Mouse (Mus musculus): ENCODE measurements around the gene Serpinf1.
"Not testable (repeated sequence)": the region's sequence is repeated elsewhere in the genome, so short reads cannot be mapped to it uniquely, and the experiment has no call there.

The Serpinf1 gene

DNA sequence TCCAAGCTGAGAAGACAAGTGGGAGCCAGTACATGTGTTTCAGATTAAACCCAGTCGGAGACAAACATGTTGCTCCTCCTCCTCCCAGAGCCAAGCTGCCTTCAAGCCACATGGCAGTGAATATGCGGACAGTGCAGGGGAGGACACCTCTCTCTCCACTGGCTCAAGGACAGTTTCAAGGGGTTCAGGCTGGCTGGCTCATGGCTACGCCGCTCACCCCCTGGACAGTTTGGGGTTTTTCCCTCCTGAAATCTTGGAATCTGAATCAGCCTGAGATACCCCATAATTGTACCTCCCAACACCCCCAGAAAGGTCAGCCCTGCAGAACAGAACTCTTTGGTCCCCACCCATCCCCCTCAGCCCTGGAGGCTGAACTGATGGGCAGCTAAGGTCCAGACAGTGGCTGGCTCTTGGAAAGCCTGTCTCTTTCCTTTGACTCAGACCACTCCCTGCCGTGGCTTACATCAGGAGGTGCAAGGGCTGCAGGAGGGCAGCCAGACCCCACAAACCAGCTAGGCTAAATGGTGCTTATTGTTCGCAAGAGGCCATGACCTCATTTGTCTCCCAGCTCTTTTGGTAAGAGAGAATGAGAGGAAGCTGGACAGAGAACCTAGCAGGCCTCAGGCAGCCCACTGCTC is 1.0 kb downstream of the Serpinf1 start:
- no peak for DNase-seq (ENCODE audit: low read depth)

DNA sequence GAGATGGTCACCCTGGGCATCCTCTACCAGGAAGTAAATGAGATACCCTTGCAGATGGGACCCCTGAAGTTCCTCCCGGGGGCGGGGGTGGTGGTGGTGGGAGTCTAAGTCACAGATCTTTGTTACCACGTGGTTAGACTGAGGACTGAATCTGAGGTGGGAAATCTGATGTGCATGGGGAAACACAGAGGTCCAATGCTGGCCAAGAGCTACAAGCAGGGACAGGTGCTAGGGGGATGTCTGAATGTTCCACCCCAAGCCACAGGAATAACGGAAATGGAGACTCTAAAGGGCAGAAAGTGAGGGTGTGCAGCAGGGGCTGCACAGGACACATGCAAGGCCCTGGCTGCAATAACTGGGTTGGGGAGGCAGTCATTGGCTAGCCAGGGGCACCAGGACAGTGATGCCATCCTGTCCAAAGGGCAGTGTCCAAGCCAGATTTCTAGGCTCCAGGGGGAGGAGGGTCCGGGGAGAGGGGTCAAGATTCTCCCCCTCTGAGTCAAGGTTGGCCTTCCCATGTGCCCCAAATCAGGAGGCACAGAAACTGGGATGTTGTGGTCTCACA is 1.6 kb downstream of the Serpinf1 start:
- no peak for DNase-seq (ENCODE audit: low read depth)

DNA sequence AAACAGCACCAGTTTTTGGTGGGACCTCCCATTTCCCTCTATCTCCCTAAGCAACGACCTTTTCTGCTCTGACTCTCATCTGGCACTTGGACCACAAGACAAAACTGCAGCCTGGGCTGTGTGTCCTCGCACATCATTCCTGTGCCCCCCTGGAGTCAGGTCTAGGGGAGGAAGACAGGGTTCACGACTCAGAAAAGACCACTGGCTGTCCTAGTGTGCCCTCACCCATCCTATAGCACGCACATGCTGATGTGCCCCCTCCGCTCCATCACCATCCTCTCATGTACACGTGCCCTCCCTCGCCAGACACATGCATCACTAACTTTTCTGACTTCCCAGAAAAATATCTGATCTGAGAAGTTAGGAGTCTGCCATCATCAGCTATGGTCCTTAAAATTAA is 2.5 kb downstream of the Serpinf1 start:
- DNase-seq (ENCODE audit: low read depth), result no peak

DNA sequence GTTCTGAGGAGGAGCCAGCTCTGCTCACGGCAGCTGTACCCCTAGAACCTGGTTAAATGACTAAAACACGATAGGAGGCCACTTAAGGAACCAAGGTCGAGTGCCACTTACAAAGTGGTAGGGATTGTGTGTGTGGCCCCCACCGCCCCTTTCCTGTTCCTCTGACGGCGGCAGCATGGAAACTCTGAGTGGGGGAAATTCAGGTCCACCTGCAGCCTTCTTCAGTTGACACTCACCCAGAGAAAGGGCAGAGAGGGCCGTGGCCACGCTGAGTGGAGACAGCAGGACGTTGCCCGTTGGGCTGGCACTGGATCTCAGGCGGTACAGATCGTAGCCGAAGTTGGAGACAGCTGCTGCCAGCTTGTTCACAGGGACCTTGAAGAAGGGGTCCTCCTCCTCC is 6.5 kb downstream of the Serpinf1 start:
- no peak for DNase-seq (ENCODE audit: low read depth)

DNA sequence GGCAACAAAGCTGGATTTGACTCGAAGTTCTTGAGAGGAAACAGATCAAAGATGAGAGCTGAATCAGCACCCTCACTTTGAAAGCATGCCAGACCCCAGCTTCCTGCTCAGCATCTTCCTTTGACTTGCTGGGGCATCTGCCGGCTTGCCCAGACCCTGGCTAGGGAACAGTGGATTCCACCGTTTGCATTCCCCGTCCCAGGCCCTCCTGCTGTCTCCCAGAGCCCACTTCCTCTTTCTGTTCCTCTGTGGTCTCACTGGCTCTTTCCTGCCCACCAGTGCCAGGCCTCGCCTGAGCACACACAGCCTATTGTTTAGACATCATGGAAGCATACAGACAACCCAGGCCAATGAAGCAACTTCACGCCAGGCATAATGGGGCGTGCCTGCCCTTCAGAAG is 7.4 kb downstream of the Serpinf1 start:
- no peak for DNase-seq (ENCODE audit: low read depth)

DNA sequence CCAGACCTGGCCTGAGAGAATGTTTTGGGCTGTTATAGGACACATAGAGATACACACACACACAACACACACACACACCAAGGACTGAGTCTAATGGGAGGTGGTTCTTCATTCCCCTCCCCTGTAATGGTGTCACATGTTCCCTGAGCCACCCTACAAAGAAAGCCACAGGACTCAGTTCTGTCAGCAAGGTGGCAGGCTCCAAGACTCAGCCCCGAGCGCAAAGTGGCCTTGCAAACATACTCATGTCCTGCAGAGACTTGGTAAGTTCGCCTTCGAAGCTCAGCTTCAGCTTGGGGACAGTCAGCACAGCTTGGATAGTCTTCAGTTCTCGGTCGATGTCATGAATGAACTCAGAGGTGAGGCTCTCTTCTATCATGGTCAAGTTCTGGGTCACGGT is 11.9 kb downstream of the Serpinf1 start:
- DNase-seq (ENCODE audit: low read depth), result no peak

DNA sequence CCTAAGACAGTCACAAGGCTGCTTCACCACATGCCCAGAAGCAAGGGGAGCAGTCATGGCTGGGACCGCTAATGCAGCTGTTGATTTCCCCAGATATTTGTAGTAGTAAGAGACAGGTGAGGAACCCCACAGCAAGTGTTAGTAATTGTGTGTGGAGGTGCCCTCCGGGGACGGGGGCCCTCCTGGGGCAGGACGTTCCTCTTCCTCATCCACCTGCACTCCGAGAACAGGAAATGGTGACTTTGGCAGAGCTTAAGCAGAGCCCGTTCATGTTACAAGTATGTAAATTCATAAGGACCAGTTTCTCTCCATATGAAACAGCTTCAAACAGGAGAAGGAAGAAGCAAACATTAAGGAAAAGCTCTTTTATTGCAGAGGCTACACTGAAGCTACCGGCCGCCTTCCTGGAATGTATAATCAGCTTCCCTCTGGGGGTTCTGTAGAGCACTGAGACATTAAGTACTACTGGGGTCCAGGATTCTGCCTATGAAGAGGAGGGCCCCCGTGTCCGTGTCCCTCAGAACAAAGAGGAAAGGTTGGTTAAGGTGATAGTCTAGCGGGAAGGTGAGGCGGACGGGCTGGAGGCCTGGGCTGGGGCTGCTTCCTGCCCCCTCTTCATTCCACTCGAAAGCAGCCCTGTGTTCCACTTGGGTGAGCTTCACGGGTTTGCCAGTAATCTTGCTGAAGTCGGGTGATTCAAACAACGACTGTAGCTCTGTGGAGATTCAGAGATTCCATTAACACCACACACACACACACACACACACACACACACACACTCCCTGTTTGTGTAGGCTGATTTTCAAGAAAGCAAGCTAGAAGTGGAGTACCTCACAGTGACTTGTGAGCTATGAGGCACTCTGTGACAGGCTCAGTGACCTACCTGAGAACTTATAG is 12.6 kb downstream of the Serpinf1 start:
- DNase-seq (ENCODE audit: low read depth), result no peak

DNA sequence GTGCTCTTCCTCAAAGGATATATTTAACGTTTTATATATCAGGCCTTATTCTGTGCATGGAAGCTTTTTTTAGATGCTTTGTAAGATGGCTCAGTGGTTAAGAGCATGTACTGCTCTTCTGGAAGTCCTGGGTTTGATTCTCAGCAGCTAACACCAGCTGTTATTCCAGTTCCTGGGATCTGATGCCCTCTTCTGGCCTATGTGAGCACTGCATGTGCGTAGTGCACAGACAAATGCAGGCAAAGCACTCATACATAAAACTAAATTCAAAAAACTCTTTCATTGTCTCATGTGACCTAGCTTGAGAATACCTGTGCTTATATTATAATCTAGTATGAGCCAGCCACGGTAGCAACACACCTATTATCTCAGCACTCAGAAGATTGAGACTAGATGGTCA is 15.6 kb downstream of the Serpinf1 start:
- DNase-seq (ENCODE audit: low read depth), result peak; percentile 41

DNA sequence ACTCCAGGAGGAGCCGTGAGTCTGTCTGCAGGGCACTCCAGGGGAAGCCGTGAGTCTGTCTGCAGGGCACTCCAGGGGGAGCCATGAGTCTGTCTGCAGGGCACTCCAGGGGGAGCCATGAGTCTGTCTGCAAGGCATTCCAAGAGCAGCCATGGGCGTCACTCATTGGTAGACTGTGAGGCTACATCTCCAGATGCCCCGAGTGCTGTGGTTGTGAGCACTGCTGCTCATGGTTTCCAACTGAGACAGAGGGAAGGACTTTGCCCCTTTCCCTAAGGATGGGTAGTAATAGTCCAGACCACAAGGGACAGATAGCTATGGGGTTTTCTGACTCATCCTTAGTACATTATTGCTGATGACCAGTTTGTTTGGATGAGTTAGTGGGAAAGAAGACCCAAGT is 16.4 kb downstream of the Serpinf1 start:
- DNase-seq (ENCODE audit: low read depth), result no peak

DNA sequence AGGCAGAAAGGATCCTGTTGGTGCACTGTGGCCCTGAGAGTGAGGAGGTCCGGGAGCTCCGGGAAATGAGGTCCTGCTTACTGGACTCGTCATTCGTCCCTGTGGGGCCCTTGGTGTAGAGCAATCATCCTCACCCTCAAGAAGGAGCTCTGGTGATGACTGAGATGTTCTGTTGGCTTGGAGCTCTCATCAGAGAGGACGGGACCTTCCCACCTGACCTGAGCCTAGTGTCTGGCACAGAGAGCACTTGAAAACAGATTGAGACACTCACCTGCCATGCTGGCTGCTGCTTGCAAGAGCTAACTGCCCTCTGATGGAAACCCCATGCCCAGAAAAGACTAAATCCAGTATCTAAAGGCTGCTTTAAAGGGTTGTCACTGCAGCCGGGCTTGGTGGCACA is 17.7 kb downstream of the Serpinf1 start:
- no peak for DNase-seq (ENCODE audit: low read depth)

DNA sequence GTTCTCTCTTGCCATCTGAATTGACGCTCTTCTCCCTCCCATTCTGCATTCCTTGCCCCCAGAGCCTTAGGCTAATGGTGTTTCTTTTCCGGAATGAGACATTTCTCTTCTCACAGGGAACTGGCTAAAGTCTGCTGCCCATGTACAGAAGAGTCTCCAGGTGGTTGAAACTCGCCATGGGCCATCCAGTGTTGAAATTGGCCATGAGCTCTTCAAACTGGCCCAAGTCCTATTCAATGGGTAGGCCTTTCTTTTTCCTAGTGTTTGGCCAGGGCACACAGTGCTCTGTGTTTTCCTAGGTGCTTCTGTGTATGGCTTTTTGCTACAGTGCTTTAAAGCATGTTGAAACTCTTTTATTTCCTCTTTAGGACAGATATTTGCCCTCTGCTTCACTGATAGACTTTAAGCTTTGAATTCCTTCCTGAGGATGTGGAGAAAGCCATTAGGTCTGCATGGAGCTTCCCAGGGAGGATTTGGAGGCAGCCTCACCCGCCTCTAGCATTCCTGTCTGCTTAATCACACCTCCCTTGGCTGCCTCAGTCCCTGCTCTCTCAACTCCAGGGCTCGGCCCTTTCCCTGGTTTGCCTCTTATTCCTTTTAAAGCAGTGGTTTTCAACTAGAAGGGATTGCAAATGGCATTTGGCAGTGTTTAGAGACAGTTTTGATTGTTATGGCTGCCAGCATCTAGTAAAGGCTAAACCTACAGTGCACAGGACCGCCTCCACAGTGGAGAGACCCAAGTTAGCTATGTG is 19.0 kb downstream of the Serpinf1 start:
- DNase-seq (ENCODE audit: low read depth), result no peak

DNA sequence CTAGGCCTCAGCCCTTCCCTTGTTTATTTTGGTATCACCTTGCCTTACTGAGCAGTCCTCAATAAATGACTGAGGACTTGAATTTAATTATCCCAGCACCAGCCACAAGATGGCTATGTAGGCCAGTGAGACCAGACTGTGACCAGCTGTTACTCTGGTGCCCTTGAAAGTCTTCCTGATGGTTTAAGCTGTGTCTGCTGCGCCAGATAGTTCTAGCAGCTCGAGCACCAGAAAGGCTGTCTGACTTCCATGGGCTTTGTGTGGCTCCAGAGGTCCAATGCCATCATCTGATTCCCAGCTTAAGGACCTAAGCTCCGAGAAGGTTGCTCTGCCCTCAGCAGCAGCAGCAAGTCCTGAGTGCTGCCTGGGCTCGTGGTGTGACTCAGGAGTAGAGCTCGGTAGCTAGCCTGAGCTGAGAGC is 20.2 kb downstream of the Serpinf1 start:
- no peak for DNase-seq (ENCODE audit: low read depth)

DNA sequence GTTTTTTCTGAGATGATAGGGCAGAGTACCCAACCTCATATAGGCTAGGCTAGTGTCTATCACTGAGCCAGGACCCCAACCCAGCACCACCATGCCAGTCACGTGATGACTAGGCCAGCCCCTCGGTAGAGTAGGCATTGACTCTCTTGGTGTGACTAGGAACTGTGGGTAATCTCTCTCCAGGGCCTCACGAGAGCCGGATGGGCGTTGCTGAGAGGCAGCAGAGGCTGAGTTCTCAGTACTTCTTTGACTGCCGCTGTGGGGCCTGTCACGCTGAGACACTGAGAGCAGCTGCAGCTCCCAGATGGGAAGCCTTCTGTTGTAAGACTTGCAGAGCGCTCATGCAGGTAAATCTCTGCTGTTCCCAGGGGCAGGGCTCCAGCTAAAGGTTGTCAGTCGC is 22.4 kb downstream of the Serpinf1 start:
- no peak for DNase-seq (ENCODE audit: low read depth)

DNA sequence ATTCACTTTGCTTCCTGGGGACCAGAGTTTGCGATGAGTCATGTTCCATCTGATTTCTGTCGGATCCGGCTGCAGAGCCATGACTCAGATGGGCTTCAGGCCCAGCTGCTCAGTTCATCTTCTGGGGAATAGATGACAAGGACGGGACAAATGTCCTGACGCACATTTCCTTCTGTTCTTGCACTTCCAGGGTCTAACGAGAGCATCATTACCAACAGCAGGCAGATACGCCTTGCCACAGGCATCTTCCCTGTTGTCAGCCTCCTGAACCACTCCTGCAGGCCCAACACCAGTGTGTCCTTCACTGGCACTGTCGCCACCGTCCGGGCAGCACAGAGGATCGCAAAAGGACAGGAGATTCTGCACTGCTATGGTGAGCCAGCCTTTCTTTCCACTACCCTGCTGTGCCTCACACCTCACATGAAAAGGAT is 23.1 kb downstream of the Serpinf1 start:
- no peak for DNase-seq (ENCODE audit: low read depth)

DNA sequence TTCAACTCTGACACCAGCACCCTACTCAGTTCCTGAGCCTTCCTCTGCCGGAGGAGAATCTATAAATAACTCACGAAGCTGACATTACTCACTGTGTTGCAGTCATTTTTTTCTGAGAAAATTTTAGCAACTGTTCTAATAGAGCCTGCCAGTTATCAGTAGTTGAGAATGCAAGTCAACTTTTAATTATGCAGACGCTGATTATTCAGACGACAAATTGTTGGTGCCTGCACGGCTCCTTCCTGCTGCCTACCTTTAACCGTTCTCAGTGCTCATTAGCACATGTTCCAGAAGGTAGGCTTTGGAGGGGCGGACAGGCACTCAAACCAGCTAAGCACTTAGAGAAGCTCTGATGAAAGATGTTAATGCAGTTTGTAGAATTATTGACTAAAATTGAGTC is 25.0 kb downstream of the Serpinf1 start:
- no peak for DNase-seq (ENCODE audit: low read depth)

DNA sequence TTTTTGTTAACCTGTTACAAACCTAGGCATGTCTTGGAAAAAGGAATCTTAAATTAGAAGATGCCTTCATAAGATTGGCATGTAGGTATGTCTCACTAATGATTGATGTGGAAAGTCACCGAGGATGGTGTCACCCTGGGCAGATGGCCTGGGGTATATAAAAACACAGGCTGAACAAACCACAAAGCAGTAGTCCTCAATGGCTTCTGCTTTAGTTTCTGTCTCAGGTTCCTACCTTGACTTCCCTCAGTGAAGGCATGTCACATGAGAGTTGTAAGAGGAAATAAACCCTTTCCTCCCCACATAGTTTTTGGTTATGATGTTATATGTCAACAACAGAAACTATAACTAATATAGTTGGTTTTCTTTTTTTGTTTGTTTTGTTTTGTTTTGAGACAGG is 26.9 kb downstream of the Serpinf1 start:
- DNase-seq (ENCODE audit: low read depth), result no peak

DNA sequence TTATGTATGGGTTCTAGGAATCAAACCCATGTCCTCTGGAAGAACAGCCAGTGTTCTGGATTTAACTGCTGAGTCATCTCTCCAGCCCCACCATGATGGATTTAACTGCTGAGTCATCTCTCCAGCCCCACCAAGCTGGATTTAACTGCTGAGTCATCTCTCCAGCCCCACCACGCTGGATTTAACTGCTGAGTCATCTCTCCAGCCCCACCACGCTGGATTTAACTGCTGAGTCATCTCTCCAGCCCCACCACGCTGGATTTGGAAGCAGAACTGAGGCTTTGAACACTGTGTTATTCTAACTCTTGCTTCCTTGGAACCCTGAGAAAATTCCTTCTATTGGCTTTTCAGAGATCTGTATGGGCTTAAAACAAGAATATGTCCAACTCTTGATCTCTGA is 39.0 kb downstream of the Serpinf1 start:
- DNase-seq (ENCODE audit: low read depth), result peak; percentile 38

DNA sequence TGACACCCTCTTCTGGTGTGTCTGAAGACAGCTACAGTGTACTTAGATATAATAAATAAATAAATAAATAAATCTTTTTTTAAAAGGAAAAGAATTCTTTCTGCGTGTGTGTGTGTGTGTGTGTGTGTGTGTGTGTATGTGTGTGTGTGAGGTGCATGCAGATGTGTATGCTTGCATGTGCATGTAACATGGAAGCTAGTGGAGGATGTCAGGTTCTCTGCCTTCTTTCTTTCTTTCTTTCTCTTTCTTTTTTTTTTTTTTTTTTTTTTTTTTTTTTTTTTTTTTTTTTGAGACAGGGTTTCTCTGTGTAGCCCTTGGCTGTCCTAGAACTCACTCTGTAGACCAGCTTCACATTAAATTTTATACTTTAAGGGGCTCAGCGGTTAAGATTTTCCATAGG is 43.7 kb downstream of the Serpinf1 start:
- not testable (repeated sequence) for DNase-seq (ENCODE audit: low read depth)

DNA sequence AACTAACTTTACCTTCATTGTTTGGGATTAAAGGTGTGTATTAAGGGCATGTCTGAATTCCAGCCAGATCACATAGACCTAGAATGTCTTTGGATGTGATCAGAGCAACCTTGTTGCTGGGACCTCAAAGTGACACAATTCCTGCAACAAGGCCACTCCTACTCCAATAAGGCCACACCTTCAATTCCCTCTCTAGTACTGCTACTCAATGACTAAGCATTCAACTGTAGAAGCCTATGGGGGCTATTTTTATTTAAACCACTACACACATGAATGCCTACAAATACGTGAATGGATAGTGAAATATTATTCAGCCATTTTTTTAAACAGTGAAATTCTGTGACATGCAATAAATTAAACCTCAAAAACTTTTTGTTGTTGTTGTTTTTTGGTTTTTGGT is 45.4 kb downstream of the Serpinf1 start:
- DNase-seq (ENCODE audit: low read depth), result peak; percentile 17

Measured in c-Kit-positive CD71-positive TER-119-negative erythroid progenitor cells, embryonic 14.5 days (primary cell).